Mouse (Mus musculus): Measurements from ENCODE around the gene Prpf18.

- no peak for TF ChIP-seq PAX5 (IDR thresholded peaks at IDR 0.05; ENCODE audit: low read length)
- no peak for TF ChIP-seq CHD1 (IDR thresholded peaks at IDR 0.05; ENCODE audit: low read depth, low read length)
- TF ChIP-seq CTCF (conservative IDR thresholded peaks at IDR 0.05 in 1 of 2, IDR thresholded peaks at IDR 0.05 in 1 of 2; ENCODE audit: low read depth in 2 of 2, low read length in 2 of 2), result no peak
- TF ChIP-seq POLR2A (IDR thresholded peaks at IDR 0.05; ENCODE audit: low read depth, low read length), result no peak
- no peak for TF ChIP-seq KAT2A (IDR thresholded peaks at IDR 0.05; ENCODE audit: insufficient replicate concordance, low read length)
- no peak for TF ChIP-seq ZKSCAN1 (IDR thresholded peaks at IDR 0.05; ENCODE audit: borderline replicate concordance, low read depth, low read length)
- no peak for TF ChIP-seq GABPA (IDR thresholded peaks at IDR 0.05; ENCODE audit: insufficient replicate concordance, low read depth, low read length)
- no peak for TF ChIP-seq ZC3H11A (IDR thresholded peaks at IDR 0.05; ENCODE audit: low read depth, low read length)
- no peak for TF ChIP-seq USF2 (conservative IDR thresholded peaks at IDR 0.05; ENCODE audit: low read depth, low read length)
- TF ChIP-seq MEF2A (IDR thresholded peaks at IDR 0.05; ENCODE audit: borderline replicate concordance, low read depth, low read length), result no peak
- no peak for TF ChIP-seq MYC (IDR thresholded peaks at IDR 0.05; ENCODE audit: low read depth, low read length)
- no peak for TF ChIP-seq UBTF (IDR thresholded peaks at IDR 0.05; ENCODE audit: low read depth, low read length)
Measured at GRCm38 (mm10) chr2:4671636-4672035, 19.7 kb upstream of the Prpf18 start.

All from CH12.LX (cell line).